Mouse (Mus musculus) adrenal gland, adult 10 weeks (tissue): ENCODE results near the gene Tmem11. TPM values are rescaled to one million over a fixed set of nuclear protein-coding genes. Genes with fewer than 3 reads are reported as not detected.

Experiments used
- polyA plus RNA-seq: library from polyadenylated mRNA; stranded (reverse); fragments of 350-450 nt; fragmentation: Illumina TruSeq; extraction: RNeasy Lipid Tissue Mini Kit (QIAGEN cat#74804); gene quantifications from one replicate; pipeline ENCODE4 v1.2.3, GENCODE M21; 2014; ENCODE audit warnings: low read depth, low replicate concordance

The Tmem11 gene
- polyA plus RNA-seq = 16.0 TPM

DNA sequence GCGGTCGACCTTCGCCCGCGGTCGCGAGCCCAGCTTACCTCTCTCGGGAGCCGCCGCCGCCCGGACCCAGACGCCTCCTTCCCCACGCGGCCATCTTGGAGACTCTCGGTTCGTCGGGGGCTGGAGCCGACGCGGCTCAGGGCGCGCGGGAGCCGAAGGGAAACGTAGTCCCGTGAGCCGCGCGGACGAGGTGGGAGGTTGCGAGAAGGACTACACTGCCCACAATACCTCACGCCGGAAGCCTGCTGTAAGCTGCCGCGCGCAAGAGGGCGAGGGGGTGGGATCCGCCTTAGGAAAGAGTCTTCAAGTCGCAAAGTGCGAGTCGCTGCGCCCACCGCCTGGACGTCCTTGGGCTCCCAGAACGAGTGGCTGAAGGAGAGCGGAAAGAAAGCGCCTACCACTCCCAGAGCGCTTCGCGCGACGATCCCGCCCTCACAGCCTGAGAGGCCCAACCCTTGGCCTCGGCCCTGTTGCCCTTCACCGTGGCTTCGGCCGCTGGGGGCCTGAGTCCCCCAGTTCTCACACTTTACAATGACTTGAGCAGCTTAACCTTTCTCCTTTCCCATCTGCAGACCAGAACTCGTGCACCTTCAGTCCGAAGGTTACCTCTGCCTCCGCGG is at the start of gene Tmem11:
Tmem11 (minus strand) TSS at position 598 of the 620 bp plus-strand sequence.

DNA sequence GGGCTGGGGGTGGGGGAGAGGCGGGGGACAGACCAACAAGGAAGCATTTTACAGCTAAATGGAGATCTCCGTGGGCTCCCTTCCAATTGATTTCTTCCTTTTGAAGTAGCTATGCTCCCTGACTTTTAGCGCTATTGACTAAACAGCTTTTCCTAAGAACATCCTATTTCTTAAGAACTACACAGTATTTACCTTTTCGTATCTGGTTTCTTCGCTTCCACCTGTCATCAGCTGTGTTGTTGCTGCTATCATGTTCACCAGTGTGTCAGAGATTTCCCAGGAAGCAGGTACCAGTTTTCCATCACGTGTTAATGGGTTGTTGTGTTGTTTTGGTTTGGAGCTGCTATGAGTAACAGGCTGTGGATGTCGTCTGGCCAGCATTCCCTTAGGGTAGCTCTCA is 35.4 kb upstream of the Tmem11 start, which contains the start of gene Natd1:
Natd1 (minus strand) TSS at position 260 of the 400 bp plus-strand sequence.

DNA sequence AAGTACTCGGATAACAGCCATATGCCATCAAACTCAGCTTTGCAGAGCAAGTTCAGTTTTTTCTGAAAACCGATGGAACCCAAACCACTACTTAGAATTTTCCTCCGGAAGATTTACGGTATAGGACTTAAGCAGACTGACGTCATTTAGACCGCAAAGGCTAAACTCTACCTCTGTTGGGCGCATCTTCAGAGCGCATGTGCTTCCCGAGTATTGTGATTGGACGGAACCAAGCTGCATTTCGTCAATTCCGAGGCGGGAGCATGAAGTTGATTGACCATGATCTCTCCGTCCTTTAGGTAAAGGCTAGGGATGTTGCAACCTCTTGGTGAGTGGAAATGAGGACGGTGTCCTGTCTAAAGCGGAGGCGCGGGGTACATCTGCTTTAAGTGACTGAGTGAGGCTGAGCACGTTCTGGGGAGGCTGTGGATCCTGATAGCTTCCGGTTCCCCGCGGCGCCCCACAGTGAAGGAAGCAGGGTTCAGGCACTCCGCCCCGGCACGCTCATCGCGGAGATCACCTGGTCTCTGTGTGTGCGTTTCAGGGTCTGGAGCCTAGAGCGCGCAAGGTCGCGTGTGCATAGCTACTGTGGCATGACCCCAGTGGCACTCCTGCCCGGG is 48.5 kb downstream of the Tmem11 start, which contains the start of gene Dhrs7b:
Dhrs7b (plus strand) TSS at position 199 of the 620 bp plus-strand sequence.

Other genes with a start within 250 kb of the Tmem11 start
- 0.52 TPM for gene Llgl1, start 179.5 kb downstream of the Tmem11 start, polyA plus RNA-seq
- 8.9 TPM for gene Flii, start 152.0 kb downstream of the Tmem11 start, polyA plus RNA-seq
- 0.87 TPM for gene Mief2, start 150.9 kb downstream of the Tmem11 start, polyA plus RNA-seq
- gene Top3a, start 101.9 kb downstream of the Tmem11 start, polyA plus RNA-seq = 4.9 TPM
- gene Smcr8, start 101.7 kb downstream of the Tmem11 start, polyA plus RNA-seq = 14.1 TPM
- gene Shmt1, start 67.6 kb downstream of the Tmem11 start, polyA plus RNA-seq = 40.2 TPM
- gene Dhrs7b, start 48.6 kb downstream of the Tmem11 start, polyA plus RNA-seq = 5.1 TPM
- gene Natd1, start 35.5 kb upstream of the Tmem11 start, polyA plus RNA-seq = 2.3 TPM
- gene Map2k3, start 52.8 kb upstream of the Tmem11 start, polyA plus RNA-seq = 18.3 TPM
- 0.41 TPM for gene Kcnj12, start 143.3 kb upstream of the Tmem11 start, polyA plus RNA-seq
- gene Tnfrsf13b, start 247.5 kb upstream of the Tmem11 start, polyA plus RNA-seq = 0.47 TPM